Mouse (Mus musculus) myocyte (in vitro differentiated cells): ENCODE results near the gene Smok3b. TPM values are rescaled to one million over a fixed set of nuclear protein-coding genes. Genes with fewer than 3 reads are reported as not detected.

ENCODE experiments used
- H3K27me3 ChIP-seq: one replicate; pipeline ENCODE4 v1.6.1; 2011; ENCODE audit not compliant: control insufficient read depth, insufficient read depth, insufficient read length
- H3K36me3 ChIP-seq: one replicate; pipeline ENCODE4 v1.6.1; 2011; ENCODE audit not compliant: control insufficient read depth, insufficient read depth
- H3K4me2 ChIP-seq: one replicate; pipeline ENCODE4 v1.6.1; 2011; ENCODE audit warnings: low read depth, control low read depth
- H3K4me3 ChIP-seq: one replicate; pipeline ENCODE4 v1.5.1; 2011; ENCODE audit warnings: mild to moderate bottlenecking, control low read depth, moderate library complexity
- H3K79me2 ChIP-seq: one replicate; pipeline ENCODE4 v1.6.1; 2011; ENCODE audit not compliant: control insufficient read depth, insufficient read depth
- H3ac ChIP-seq: one replicate; pipeline ENCODE4 v1.6.1; 2011; ENCODE audit not compliant: control insufficient read depth, insufficient read length
- CEBPB ChIP-seq: IDR thresholded peaks from 2 replicates; pipeline ENCODE4 v1.6.1; 2011; ENCODE audit warnings: mild to moderate bottlenecking, moderate library complexity; ENCODE audit not compliant: poor library complexity, insufficient read depth, severe bottlenecking
- E2F4 ChIP-seq: IDR thresholded peaks from one replicate; pipeline ENCODE4 v1.6.1; 2011; ENCODE audit warnings: mild to moderate bottlenecking, control low read depth, moderate library complexity; ENCODE audit not compliant: insufficient read depth
- MAX ChIP-seq: IDR thresholded peaks from one replicate; pipeline ENCODE4 v1.6.1; 2011; ENCODE audit warnings: low read depth, mild to moderate bottlenecking, control low read depth
- MYOD1 ChIP-seq, 3 experiments: IDR thresholded peaks; one replicate each; pipeline ENCODE4 v1.6.1; 2011; ENCODE audit warnings: control low read depth in 2 of 3, low read depth in 2 of 3, mild to moderate bottlenecking in 2 of 3, moderate library complexity in 1 of 3; ENCODE audit not compliant: insufficient read length in 2 of 3, control insufficient read depth in 1 of 3
- MYOG ChIP-seq, 3 experiments: IDR thresholded peaks; one replicate each; pipeline ENCODE4 v1.6.1; 2011; ENCODE audit warnings: control low read depth in 2 of 3, low read depth in 2 of 3, mild to moderate bottlenecking in 2 of 3; ENCODE audit not compliant: insufficient read length in 2 of 3, control insufficient read depth in 1 of 3, insufficient read depth in 1 of 3
- POLR2A ChIP-seq: IDR thresholded peaks from one replicate; pipeline ENCODE4 v1.6.1; 2011; ENCODE audit warnings: low read depth, mild to moderate bottlenecking, control low read depth, moderate library complexity; ENCODE audit not compliant: insufficient read length
- POLR2AphosphoS2 ChIP-seq: IDR thresholded peaks from one replicate; pipeline ENCODE4 v1.6.1; 2011; ENCODE audit warnings: low read depth, control low read depth; ENCODE audit not compliant: insufficient read length
- REST ChIP-seq: IDR thresholded peaks from one replicate; pipeline ENCODE4 v1.6.1; 2011; ENCODE audit warnings: mild to moderate bottlenecking, control low read depth, moderate library complexity; ENCODE audit not compliant: insufficient read depth, insufficient read length
- SRF ChIP-seq: IDR thresholded peaks from one replicate; pipeline ENCODE4 v1.6.1; 2011; ENCODE audit warnings: low read depth; ENCODE audit not compliant: control insufficient read depth, insufficient read length
- TCF12 ChIP-seq: IDR thresholded peaks from one replicate; pipeline ENCODE4 v1.6.1; 2011; ENCODE audit warnings: mild to moderate bottlenecking, control low read depth; ENCODE audit not compliant: poor library complexity, insufficient read depth, severe bottlenecking
- TCF3 ChIP-seq: IDR thresholded peaks from one replicate; pipeline ENCODE4 v1.6.1; 2011; ENCODE audit warnings: low read depth, control low read depth; ENCODE audit not compliant: insufficient read length
- USF1 ChIP-seq: IDR thresholded peaks from one replicate; pipeline ENCODE4 v1.6.1; 2011; ENCODE audit warnings: low read depth, mild to moderate bottlenecking, control low read depth, moderate library complexity
- polyA plus RNA-seq: library from polyadenylated mRNA; unstranded; fragments of >200 nt; fragmentation: generic; extraction: Trizol; gene quantifications from one replicate; pipeline ENCODE4 v1.2.1, GENCODE M21; 2012; ENCODE audit warnings: missing spikeins

Smok3b gene
- polyA plus RNA-seq, 1 experiment, result not detected

DNA sequence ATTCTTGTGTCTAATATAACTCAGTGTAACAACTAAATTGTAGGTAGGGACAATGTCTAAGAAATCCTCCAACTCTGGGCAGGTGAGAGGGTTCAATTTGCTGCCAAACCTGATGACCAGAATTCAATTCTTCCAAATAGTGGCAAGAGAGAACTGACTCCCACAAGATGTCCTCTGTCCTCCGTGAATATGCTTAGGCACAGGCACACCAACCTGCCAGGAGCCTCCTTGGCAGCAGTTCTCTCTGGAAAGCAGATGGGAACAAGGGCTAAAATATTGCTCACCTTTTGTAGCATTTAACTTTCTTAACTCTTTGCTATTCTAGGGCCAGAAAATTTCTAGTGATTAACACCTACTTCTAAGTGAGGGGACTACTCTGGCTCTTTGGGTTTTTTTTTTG, 43.9 kb upstream of the Smok3b start:
- Histone ChIP-seq H3K79me2 (no peaks in the 10 kb centered on the region), H3K36me3 (no peaks in the 10 kb centered on the region), H3K4me2 (no peak overlapping the region), H3K27me3 (no peaks in the 10 kb centered on the region), H3K4me3 (no peak overlapping the region), H3ac (no peak overlapping the region)
- TF ChIP-seq TCF3 (no peak), POLR2AphosphoS2 (no peak), TCF12 (no peak), MYOG (IDR thresholded peaks at IDR 0.05; ENCODE audit: control insufficient read depth in 1 of 3, insufficient read depth in 1 of 3, insufficient read length in 2 of 3, low read depth in 2 of 3) (no peak), MYOD1 (IDR thresholded peaks at IDR 0.05; ENCODE audit: control insufficient read depth in 1 of 3, insufficient read length in 2 of 3, low read depth in 2 of 3) (no peak), CEBPB (no peak), SRF (no peak), MAX (no peak), POLR2A (no peak), USF1 (no peak)

DNA sequence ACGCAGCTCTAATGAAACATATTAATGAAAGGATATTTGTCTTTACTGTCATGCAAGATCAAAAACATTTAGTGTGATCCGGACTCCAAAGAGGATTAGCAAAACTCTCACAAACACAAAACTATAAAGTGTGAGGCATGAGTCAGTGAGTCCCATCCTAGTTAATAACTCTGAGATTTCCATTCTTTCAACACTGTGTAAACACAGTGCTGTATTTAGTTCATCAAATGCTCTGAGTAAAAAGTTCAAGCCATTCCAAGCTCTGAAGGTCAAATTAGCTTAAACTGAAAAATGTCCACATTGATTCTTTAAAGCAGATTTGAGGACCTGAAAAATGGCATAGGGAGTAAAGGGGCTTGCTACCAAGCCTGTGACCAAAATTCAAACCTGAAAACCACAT, 42.1 kb upstream of the Smok3b start:
- Histone ChIP-seq H3ac (no peak overlapping the region), H3K79me2 (no peaks in the 10 kb centered on the region), H3K36me3 (no peaks in the 10 kb centered on the region), H3K4me2 (no peak overlapping the region), H3K27me3 (no peaks in the 10 kb centered on the region), H3K4me3 (no peak overlapping the region)
- TF ChIP-seq USF1 (no peak), CEBPB (no peak), REST (no peak), MYOD1 (IDR thresholded peaks at IDR 0.05; ENCODE audit: control insufficient read depth in 1 of 3, insufficient read length in 2 of 3, low read depth in 2 of 3) (no peak), TCF12 (no peak), POLR2AphosphoS2 (no peak), SRF (no peak), MYOG (IDR thresholded peaks at IDR 0.05; ENCODE audit: control insufficient read depth in 1 of 3, insufficient read depth in 1 of 3, insufficient read length in 2 of 3, low read depth in 2 of 3) (no peak), TCF3 (no peak), POLR2A (no peak), MAX (no peak), E2F4 (no peak)

DNA sequence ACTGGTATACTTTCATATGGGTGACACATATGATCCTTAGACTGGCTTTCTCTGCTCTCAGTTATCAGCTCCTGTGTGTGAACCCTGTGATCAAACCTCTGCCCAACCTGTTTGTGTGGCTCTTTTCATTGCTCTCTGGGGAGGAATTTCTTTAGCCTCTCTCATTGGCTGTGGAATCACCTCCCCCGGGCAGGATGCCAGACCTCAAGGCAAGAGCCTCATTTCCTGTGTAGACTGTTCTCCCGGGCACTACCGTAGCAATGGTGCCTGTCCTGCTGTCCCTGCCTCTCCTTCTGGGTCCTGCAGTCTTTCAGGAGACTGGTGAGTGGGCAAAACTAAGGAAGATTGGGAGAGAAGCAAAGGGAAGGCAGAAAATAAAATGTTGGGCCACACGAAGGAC, 39.9 kb upstream of the Smok3b start, which contains the start of gene Azgp1:
Gene Azgp1, plus strand, starts transcription at position 221 of the 400 bp plus-strand sequence.
- Histone ChIP-seq H3K4me3 (no peak within 1 kb of the TSS), H3K36me3 (no peaks in the 10 kb centered on the region), H3K79me2 (no peaks in the 10 kb centered on the region), H3K4me2 (no peak within 1 kb of the TSS), H3K27me3 (no peaks in the 10 kb centered on the region), H3ac (no peak within 1 kb of the TSS)
- TF ChIP-seq TCF3 (no peak), E2F4 (no peak), POLR2AphosphoS2 (no peak), REST (no peak), USF1 (no peak), MAX (no peak), MYOG (IDR thresholded peaks at IDR 0.05; ENCODE audit: control insufficient read depth in 1 of 3, insufficient read depth in 1 of 3, insufficient read length in 2 of 3, low read depth in 2 of 3) (no peak)

DNA sequence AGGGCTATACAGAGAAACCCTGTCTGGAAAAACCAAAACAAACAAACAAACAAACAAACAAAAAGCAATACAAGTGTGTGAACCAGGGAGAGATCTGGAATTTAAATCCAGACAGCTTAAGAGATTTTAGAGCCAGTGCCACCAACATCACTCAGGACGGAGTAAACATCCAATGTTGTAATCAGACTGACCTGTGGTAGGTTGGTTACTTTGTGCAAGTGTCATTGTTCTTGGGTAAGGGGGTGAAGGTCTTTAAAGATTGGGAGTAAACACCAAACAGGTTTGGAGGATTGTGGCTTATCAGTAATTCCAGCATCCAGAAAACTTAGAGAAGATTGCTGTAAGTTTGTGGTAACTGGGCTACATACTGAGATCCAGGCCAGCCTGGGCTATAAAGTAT, 34.9 kb upstream of the Smok3b start:
- Histone ChIP-seq H3K79me2 (no peaks in the 10 kb centered on the region), H3ac (no peak overlapping the region), H3K4me2 (no peak overlapping the region), H3K4me3 (no peak overlapping the region), H3K27me3 (no peaks in the 10 kb centered on the region), H3K36me3 (no peaks in the 10 kb centered on the region)
- TF ChIP-seq REST (no peak), MYOD1 (IDR thresholded peaks at IDR 0.05; ENCODE audit: control insufficient read depth in 1 of 3, insufficient read length in 2 of 3, low read depth in 2 of 3) (no peak), MYOG (IDR thresholded peaks at IDR 0.05; ENCODE audit: control insufficient read depth in 1 of 3, insufficient read depth in 1 of 3, insufficient read length in 2 of 3, low read depth in 2 of 3) (no peak), POLR2AphosphoS2 (no peak), E2F4 (no peak), CEBPB (no peak), POLR2A (no peak), SRF (no peak), USF1 (no peak), MAX (no peak), TCF12 (no peak), TCF3 (no peak)

DNA sequence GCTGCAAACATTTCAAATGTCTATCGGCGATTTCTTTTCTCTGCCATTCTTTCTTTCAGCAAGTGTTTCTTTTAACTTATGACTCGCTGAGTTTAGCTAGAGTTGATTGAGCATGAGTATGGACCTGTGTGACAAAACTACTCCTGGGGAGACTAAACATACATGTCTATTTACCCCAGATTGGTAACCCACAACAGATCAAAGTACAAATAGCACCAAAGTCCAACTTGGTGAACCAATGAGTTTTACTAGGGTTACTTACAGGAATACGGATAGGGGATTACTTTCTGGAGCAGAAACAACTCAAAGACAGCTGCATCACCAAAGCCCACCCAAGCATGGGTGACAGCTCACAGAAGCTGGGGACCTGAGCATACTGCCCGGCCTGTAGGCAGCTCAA, 11.8 kb upstream of the Smok3b start:
- H3K4me3 ChIP-seq, result no peak overlapping the region
- H3ac ChIP-seq, result no peak overlapping the region
- H3K79me2 ChIP-seq, result no peaks in the 10 kb centered on the region
- H3K36me3 ChIP-seq, result no peaks in the 10 kb centered on the region
- H3K4me2 ChIP-seq, result no peak overlapping the region
- no peaks in the 10 kb centered on the region for H3K27me3 ChIP-seq
- TF ChIP-seq E2F4, result no peak
- TF ChIP-seq CEBPB, result no peak
- no peak for TF ChIP-seq SRF
- TF ChIP-seq MAX, result no peak
